Mouse (Mus musculus): ENCODE results near the gene Nhsl1. TPM values are rescaled to one million over a fixed set of nuclear protein-coding genes. Genes with fewer than 3 reads are reported as not detected.

Nhsl1 gene
- polyA plus RNA-seq, 1 experiment from 2014 or later, result 14.9 TPM

GRCm38 (mm10) chr10:18562940-18563339 is 244.2 kb downstream of the Nhsl1 start:
- H3K4me3 ChIP-seq (ENCODE audit: low read depth, low read length), result no peak overlapping the region
- no peaks in the 10 kb centered on the region for H3K36me3 ChIP-seq (ENCODE audit: control insufficient read depth, insufficient read depth, low read length)
- no peaks in the 10 kb centered on the region for H3K27me3 ChIP-seq (replicated peaks; ENCODE audit: control insufficient read depth, insufficient read depth, low read length)
- WGBS, result 4% methylated on average over 4 of the region's 4 CpGs
- H3K4me1 ChIP-seq (ENCODE audit: control insufficient read depth, insufficient read depth, low read length), result no peaks in the 10 kb centered on the region
- no peak overlapping the region for H3K9ac ChIP-seq (ENCODE audit: low read depth, low read length)
- ATAC-seq (ENCODE audit: low read depth) (no peak), DNase-seq (ENCODE audit: low spot score) (peak; percentile 46)
- H3K27ac ChIP-seq (replicated peaks; ENCODE audit: low read depth, low read length), result no peak overlapping the region
- H3K4me2 ChIP-seq (ENCODE audit: low read depth, low read length), result no peak overlapping the region
- H3K9me3 ChIP-seq (ENCODE audit: control insufficient read depth, low read length), result no peaks in the 10 kb centered on the region

GRCm38 (mm10) chr10:18572581-18572980 is 253.8 kb downstream of the Nhsl1 start:
- H3K4me1 ChIP-seq (ENCODE audit: control insufficient read depth, insufficient read depth, low read length), result no peaks in the 10 kb centered on the region
- H3K4me3 ChIP-seq (ENCODE audit: low read depth, low read length), result no peak overlapping the region
- 49% methylated on average over 2 of the region's 2 CpGs for WGBS
- no peak overlapping the region for H3K27ac ChIP-seq (replicated peaks; ENCODE audit: low read depth, low read length)
- ATAC-seq (ENCODE audit: low read depth), result no peak
- no peak overlapping the region for H3K9ac ChIP-seq (ENCODE audit: low read depth, low read length)
- no peak for DNase-seq (ENCODE audit: low spot score)
- H3K4me2 ChIP-seq (ENCODE audit: low read depth, low read length), result no peak overlapping the region
- H3K27me3 ChIP-seq (replicated peaks; ENCODE audit: control insufficient read depth, insufficient read depth, low read length), result no peaks in the 10 kb centered on the region
- no peaks in the 10 kb centered on the region for H3K36me3 ChIP-seq (ENCODE audit: control insufficient read depth, insufficient read depth, low read length)
- 0 out of 2 replicates have a peak, but pooled peaks cover 2% of the 10 kb centered on the region for H3K9me3 ChIP-seq (ENCODE audit: control insufficient read depth, low read length)

Other genes starting within 250 kb of the Nhsl1 start
- gene Ect2l, start 108.1 kb upstream of the Nhsl1 start, polyA plus RNA-seq (2014; fragmentation: Nextera tagmentation; extraction: Ambion mirVana), result 0.54 and 0.81 TPM in 2 replicates
- gene Ccdc28a, start 84.0 kb upstream of the Nhsl1 start, polyA plus RNA-seq (2014; fragmentation: Nextera tagmentation; extraction: Ambion mirVana), result 11.5 and 14.5 TPM in 2 replicates
- 25.1 and 27.4 TPM in 2 replicates for gene Hebp2, start 227.1 kb downstream of the Nhsl1 start, polyA plus RNA-seq (2014; fragmentation: Nextera tagmentation; extraction: Ambion mirVana)